Mouse (Mus musculus) mouse embryonic stem cell (cell line): ENCODE measurements at regions not wholly inside any gene's neighbourhood (a gene's known extent, or its start where the extent isn't known, plus 50 kb on each side); places are given as distances from the start of the nearest gene placed in this dataset.

Source experiments
- in situ Hi-C, 2 experiments: fragments of 300-500 bp; cut with MboI; formaldehyde crosslinking; loops; 1 replicate in 1 of 2; 3 replicates in 1 of 2; pipeline ENCODE4 v1.14.3; 2019 to 2020; ENCODE audit warnings: low sequenced_read_pairs in 2 of 2, low pct_unique_long_range_greater_than_20kb in 1 of 2, mixed read lengths in 1 of 2; ENCODE audit not compliant: unreplicated experiment in 1 of 2

- in situ Hi-C loops, result no loop called here
Observed at GRCm38 (mm10) chr11:52661234-52661633, 103.2 kb upstream of the Fstl4 start.

- in situ Hi-C loops, result no loop called here
Observed at GRCm38 (mm10) chr11:52661894-52662593, 102.4 kb upstream of the Fstl4 start.

- in situ Hi-C loops, result no loop called here
Observed at GRCm38 (mm10) chr11:52665343-52665742, 99.1 kb upstream of the Fstl4 start.

GRCm38 (mm10) chr11:52675022-52675421 is 89.4 kb upstream of the Fstl4 start:
- in situ Hi-C loops, result no loop called here

GRCm38 (mm10) chr11:52678259-52678658 is 86.2 kb upstream of the Fstl4 start:
- in situ Hi-C loops, result no loop called here

- in situ Hi-C loops, result no loop called here
Observed at GRCm38 (mm10) chr11:52685436-52685835, 79.0 kb upstream of the Fstl4 start.

GRCm38 (mm10) chr11:52692701-52693100 is 71.7 kb upstream of the Fstl4 start:
- in situ Hi-C loops, result no loop called here

- in situ Hi-C loops, result no loop called here
Observed at GRCm38 (mm10) chr11:52701682-52702081, 62.8 kb upstream of the Fstl4 start.

- in situ Hi-C loops, result no loop called here
Observed at GRCm38 (mm10) chr11:52703391-52703790, 61.0 kb upstream of the Fstl4 start.
